Mouse (Mus musculus): Measurements from ENCODE around the gene Fam234b.

Fam234b gene

GRCm38 (mm10) chr6:135197921-135198532, at the start of gene Fam234b, which contains the start of gene Hebp1:
Gene Fam234b (plus strand): TSS chr6:135197977.
Gene Hebp1 (minus strand): TSS chr6:135198022.
- peak; percentile 80 for DNase-seq (ENCODE audit: extremely low spot score)

GRCm38 (mm10) chr6:135148506-135148905, 49.3 kb upstream of the Fam234b start:
- no peak for DNase-seq (ENCODE audit: extremely low spot score)

GRCm38 (mm10) chr6:135149175-135149574, 48.6 kb upstream of the Fam234b start:
- no peak for DNase-seq (ENCODE audit: extremely low spot score)

- no peak for DNase-seq (ENCODE audit: extremely low spot score)
Measured at GRCm38 (mm10) chr6:135149722-135150121, 48.1 kb upstream of the Fam234b start.

GRCm38 (mm10) chr6:135150311-135150710, 47.5 kb upstream of the Fam234b start:
- DNase-seq (ENCODE audit: extremely low spot score): no peak

- DNase-seq (ENCODE audit: extremely low spot score): no peak
Measured at GRCm38 (mm10) chr6:135153719-135154118, 44.1 kb upstream of the Fam234b start.

- DNase-seq (ENCODE audit: extremely low spot score): no peak
Measured at GRCm38 (mm10) chr6:135156597-135156996, 41.2 kb upstream of the Fam234b start.

GRCm38 (mm10) chr6:135157496-135157895, 40.3 kb upstream of the Fam234b start:
- no peak for DNase-seq (ENCODE audit: extremely low spot score)

- no peak for DNase-seq (ENCODE audit: extremely low spot score)
Measured at GRCm38 (mm10) chr6:135158509-135158908, 39.3 kb upstream of the Fam234b start.

GRCm38 (mm10) chr6:135161356-135161755, 36.4 kb upstream of the Fam234b start:
- DNase-seq (ENCODE audit: extremely low spot score): no peak

GRCm38 (mm10) chr6:135162311-135162710, 35.5 kb upstream of the Fam234b start:
- no peak for DNase-seq (ENCODE audit: extremely low spot score)

GRCm38 (mm10) chr6:135162861-135163260, 34.9 kb upstream of the Fam234b start:
- DNase-seq (ENCODE audit: extremely low spot score): no peak

- DNase-seq (ENCODE audit: extremely low spot score): no peak
Measured at GRCm38 (mm10) chr6:135165191-135165590, 32.6 kb upstream of the Fam234b start.

GRCm38 (mm10) chr6:135165706-135166105, 32.1 kb upstream of the Fam234b start:
- DNase-seq (ENCODE audit: extremely low spot score): no peak

GRCm38 (mm10) chr6:135166262-135166661, 31.5 kb upstream of the Fam234b start:
- no peak for DNase-seq (ENCODE audit: extremely low spot score)

- DNase-seq (ENCODE audit: extremely low spot score): no peak
Measured at GRCm38 (mm10) chr6:135166712-135167111, 31.1 kb upstream of the Fam234b start.

- DNase-seq (ENCODE audit: extremely low spot score): peak; percentile 88
Measured at GRCm38 (mm10) chr6:135167380-135168311, 30.1 kb upstream of the Fam234b start.

GRCm38 (mm10) chr6:135168471-135168870, 29.3 kb upstream of the Fam234b start:
- no peak for DNase-seq (ENCODE audit: extremely low spot score)

GRCm38 (mm10) chr6:135169246-135169645, 28.5 kb upstream of the Fam234b start:
- no peak for DNase-seq (ENCODE audit: extremely low spot score)

- DNase-seq (ENCODE audit: extremely low spot score): no peak
Measured at GRCm38 (mm10) chr6:135171736-135172135, 26.0 kb upstream of the Fam234b start.

GRCm38 (mm10) chr6:135175014-135175413, 22.8 kb upstream of the Fam234b start:
- DNase-seq (ENCODE audit: extremely low spot score): no peak

- DNase-seq (ENCODE audit: extremely low spot score): no peak
Measured at GRCm38 (mm10) chr6:135177271-135177670, 20.5 kb upstream of the Fam234b start.

GRCm38 (mm10) chr6:135178599-135178998, 19.2 kb upstream of the Fam234b start:
- DNase-seq (ENCODE audit: extremely low spot score): no peak

All from embryo, embryonic 9.5 days (tissue).